Mouse (Mus musculus): ENCODE data around the gene Zfp541. TPM values are rescaled to one million over a fixed set of nuclear protein-coding genes. Genes with fewer than 3 reads are reported as not detected.
A peak's percentile ranks its signal among the peaks of the same experiment; 100 is the strongest.

Gene Zfp541
- polyA plus RNA-seq, 1 experiment from 2014 or later, result not detected

GRCm38 (mm10) chr7:16083361-16083760 is 21.7 kb downstream of the Zfp541 start:
- ATAC-seq (no peak), DNase-seq (ENCODE audit: low spot score) (no peak)
- H3K27me3 ChIP-seq (replicated peaks; ENCODE audit: insufficient read depth, low read length), result no peaks in the 10 kb centered on the region
- 61% methylated on average over 4 of the region's 4 CpGs for WGBS
- no peak overlapping the region for H3K4me2 ChIP-seq (replicated peaks; ENCODE audit: low read depth, low read length)
- no peak overlapping the region for H3K4me3 ChIP-seq (ENCODE audit: low read depth, low read length)
- no peak for TF ChIP-seq CTCF (IDR thresholded peaks at IDR 0.05)
- TF ChIP-seq EP300 (IDR thresholded peaks at IDR 0.05), result no peak
- H3K9me3 ChIP-seq (ENCODE audit: low read length), result no peaks in the 10 kb centered on the region
- H3K4me1 ChIP-seq (ENCODE audit: insufficient read depth, low read depth, low read length), result no peaks in the 10 kb centered on the region
- no peak overlapping the region for H3K9ac ChIP-seq (replicated peaks; ENCODE audit: low read depth)
- no peaks in the 10 kb centered on the region for H3K36me3 ChIP-seq (ENCODE audit: insufficient read depth, low read length)
- no peak overlapping the region for H3K27ac ChIP-seq (ENCODE audit: low read length)

DNA sequence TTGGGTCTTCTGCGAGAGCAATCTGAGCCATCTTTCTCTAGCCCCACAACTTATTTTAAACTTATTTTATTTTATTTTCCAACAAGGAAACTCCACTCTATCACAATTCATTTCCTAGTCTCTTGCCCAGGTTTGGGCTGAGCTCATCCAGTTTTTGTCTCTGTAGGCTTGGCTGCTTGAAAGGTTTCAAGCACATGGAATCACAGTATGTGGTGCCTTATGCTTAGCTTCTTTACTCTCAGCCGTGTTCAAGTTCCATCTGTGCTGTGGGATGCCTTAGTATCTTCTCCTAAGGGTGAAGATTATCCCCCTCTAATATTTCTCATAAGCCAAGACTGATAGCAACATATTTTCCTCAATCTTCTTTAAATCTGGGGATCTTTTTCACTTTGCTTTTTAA is 26.0 kb downstream of the Zfp541 start:
- TF ChIP-seq CTCF (IDR thresholded peaks at IDR 0.05) (no peak), EP300 (IDR thresholded peaks at IDR 0.05) (no peak)
- no peaks in the 10 kb centered on the region for H3K4me1 ChIP-seq (ENCODE audit: insufficient read depth, low read depth, low read length)
- no peak for DNase-seq (ENCODE audit: low spot score)
- ATAC-seq, result no peak
- H3K27me3 ChIP-seq (replicated peaks; ENCODE audit: insufficient read depth, low read length), result no peaks in the 10 kb centered on the region
- H3K4me3 ChIP-seq (ENCODE audit: low read depth, low read length), result no peak overlapping the region
- WGBS, result 72% methylated on average over 2 of the region's 2 CpGs
- no peak overlapping the region for H3K4me2 ChIP-seq (replicated peaks; ENCODE audit: low read depth, low read length)
- H3K9me3 ChIP-seq (ENCODE audit: low read length), result no peaks in the 10 kb centered on the region
- H3K27ac ChIP-seq (ENCODE audit: low read length), result no peak overlapping the region
- H3K9ac ChIP-seq (replicated peaks; ENCODE audit: low read depth), result no peak overlapping the region
- H3K36me3 ChIP-seq (ENCODE audit: insufficient read depth, low read length), result no peaks in the 10 kb centered on the region

DNA sequence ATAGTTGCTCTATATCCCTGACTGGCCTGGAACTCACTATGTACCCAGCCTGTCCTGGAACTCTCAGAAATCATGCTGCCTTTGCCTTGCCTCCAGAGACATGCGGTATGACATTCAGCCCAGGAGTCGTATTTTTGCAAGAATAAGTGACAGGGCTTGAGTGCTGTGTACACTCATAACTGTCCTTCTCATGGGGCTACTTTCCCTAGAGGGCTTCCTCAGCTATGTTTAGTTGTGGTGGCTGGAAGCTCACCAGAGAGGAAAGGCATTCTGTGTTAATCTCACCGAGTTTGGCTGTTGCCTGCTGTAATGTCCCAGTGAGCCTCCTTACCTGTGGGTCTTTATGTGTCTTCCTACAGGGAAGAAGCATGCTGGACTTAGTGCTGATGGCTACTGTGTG is 33.0 kb downstream of the Zfp541 start:
- no peaks in the 10 kb centered on the region for H3K9me3 ChIP-seq (ENCODE audit: low read length)
- H3K4me2 ChIP-seq (replicated peaks; ENCODE audit: low read depth, low read length), result no peak overlapping the region
- H3K4me1 ChIP-seq (ENCODE audit: insufficient read depth, low read depth, low read length), result peaks cover 7% of the 10 kb centered on the region; the same call in 1 of the 2 replicates
- 59% methylated on average over 3 of the region's 3 CpGs for WGBS
- H3K4me3 ChIP-seq (ENCODE audit: low read depth, low read length), result no peak overlapping the region
- H3K9ac ChIP-seq (replicated peaks; ENCODE audit: low read depth), result no peak overlapping the region
- DNase-seq (ENCODE audit: low spot score) (no peak), ATAC-seq (no peak)
- H3K27ac ChIP-seq (ENCODE audit: low read length), result no peak overlapping the region
- no peaks in the 10 kb centered on the region for H3K36me3 ChIP-seq (ENCODE audit: insufficient read depth, low read length)
- TF ChIP-seq EP300 (IDR thresholded peaks at IDR 0.05), result no peak
- no peak for TF ChIP-seq CTCF (IDR thresholded peaks at IDR 0.05)
- no peaks in the 10 kb centered on the region for H3K27me3 ChIP-seq (replicated peaks; ENCODE audit: insufficient read depth, low read length)

- Histone ChIP-seq H3K9me3 (ENCODE audit: low read length) (no peaks in the 10 kb centered on the region), H3K4me2 (replicated peaks; ENCODE audit: low read depth, low read length) (peak within 1 kb of the TSS; percentile 80), H3K4me1 (ENCODE audit: insufficient read depth, low read depth, low read length) (peaks cover 7% of the 10 kb centered on the region; the same call in 1 of the 2 replicates), H3K36me3 (ENCODE audit: insufficient read depth, low read length) (no peaks in the 10 kb centered on the region), H3K27me3 (replicated peaks; ENCODE audit: insufficient read depth, low read length) (no peaks in the 10 kb centered on the region), H3K9ac (replicated peaks; ENCODE audit: low read depth) (peak within 1 kb of the TSS; percentile 83), H3K27ac (ENCODE audit: low read length) (peak within 1 kb of the TSS; percentile 94), H3K4me3 (ENCODE audit: low read depth, low read length) (peak within 1 kb of the TSS; percentile 67)
- DNase-seq (ENCODE audit: low spot score), result peak; percentile 100
- TF ChIP-seq EP300 (IDR thresholded peaks at IDR 0.05) (0 out of 2 replicates have a peak, but pooled peaks have one; percentile 52), CTCF (IDR thresholded peaks at IDR 0.05) (peak; percentile 85)
- peak; percentile 97 for ATAC-seq
- WGBS, result under 1% methylated on average over 64 of the region's 68 CpGs
These were observed 36.7 kb downstream of the Zfp541 start, which contains the start of gene Napa for GRCm38 (mm10) chr7:16098021-16099017. Gene Napa, plus strand, starts transcription at chr7:16098458.

- no peak overlapping the region for H3K27ac ChIP-seq (ENCODE audit: low read length)
- TF ChIP-seq CTCF (IDR thresholded peaks at IDR 0.05) (no peak), EP300 (IDR thresholded peaks at IDR 0.05) (no peak)
- H3K4me3 ChIP-seq (ENCODE audit: low read depth, low read length), result no peak overlapping the region; the same call in 1 of the 2 replicates
These were observed 38.3 kb downstream of the Zfp541 start for GRCm38 (mm10) chr7:16099901-16100300.

GRCm38 (mm10) chr7:16101081-16101480 is 39.5 kb downstream of the Zfp541 start:
- no peak overlapping the region; the same call in 1 of the 2 replicates for H3K27ac ChIP-seq (ENCODE audit: low read length)
- H3K9ac ChIP-seq (replicated peaks; ENCODE audit: low read depth), result no peak overlapping the region

More at GRCm38 (mm10) chr7:16099901-16100300, 38.3 kb downstream of the Zfp541 start:
- Histone ChIP-seq H3K4me2 (replicated peaks; ENCODE audit: low read depth, low read length) (peak overlapping the region; percentile 80; the same call in 1 of the 2 replicates), H3K9me3 (ENCODE audit: low read length) (no peaks in the 10 kb centered on the region), H3K4me1 (ENCODE audit: insufficient read depth, low read depth, low read length) (peaks cover 7% of the 10 kb centered on the region; the same call in 1 of the 2 replicates), H3K36me3 (ENCODE audit: insufficient read depth, low read length) (no peaks in the 10 kb centered on the region), H3K27me3 (replicated peaks; ENCODE audit: insufficient read depth, low read length) (no peaks in the 10 kb centered on the region), H3K9ac (replicated peaks; ENCODE audit: low read depth) (peak overlapping the region; percentile 83; the same call in 1 of the 2 replicates)
- no peak for ATAC-seq
- 83% methylated on average over 4 of the region's 4 CpGs for WGBS
- no peak for DNase-seq (ENCODE audit: low spot score)

More at GRCm38 (mm10) chr7:16101081-16101480, 39.5 kb downstream of the Zfp541 start:
- Histone ChIP-seq H3K9me3 (ENCODE audit: low read length) (no peaks in the 10 kb centered on the region), H3K4me1 (ENCODE audit: insufficient read depth, low read depth, low read length) (peaks cover 7% of the 10 kb centered on the region; the same call in 1 of the 2 replicates), H3K4me2 (replicated peaks; ENCODE audit: low read depth, low read length) (no peak overlapping the region), H3K4me3 (ENCODE audit: low read depth, low read length) (no peak overlapping the region), H3K36me3 (ENCODE audit: insufficient read depth, low read length) (no peaks in the 10 kb centered on the region), H3K27me3 (replicated peaks; ENCODE audit: insufficient read depth, low read length) (no peaks in the 10 kb centered on the region)
- no peak for DNase-seq (ENCODE audit: low spot score)
- TF ChIP-seq CTCF (IDR thresholded peaks at IDR 0.05) (no peak), EP300 (IDR thresholded peaks at IDR 0.05) (no peak)
- WGBS, result 67% methylated on average over 7 of the region's 7 CpGs
- no peak for ATAC-seq

Data from lung, postnatal 0 days (tissue).